Mouse (Mus musculus) heart, adult 8-10 months (tissue): ENCODE measurements around the gene Fgd1. TPM values are rescaled to one million over a fixed set of nuclear protein-coding genes. Genes with fewer than 3 reads are reported as not detected.

Source experiments
- DNase-seq: peaks from one replicate; pipeline ENCODE4 v3.0.0; 2022; ENCODE audit warnings: low spot score
- total RNA-seq, 4 experiments: library from RNA; stranded (reverse); gene quantifications; 2 replicates each; pipeline ENCODE4 v1.2.4; 2022

Gene Fgd1
- total RNA-seq, 4 experiments from 2014 or later: 6.5 to 9.4 (median 7.5) TPM

DNA sequence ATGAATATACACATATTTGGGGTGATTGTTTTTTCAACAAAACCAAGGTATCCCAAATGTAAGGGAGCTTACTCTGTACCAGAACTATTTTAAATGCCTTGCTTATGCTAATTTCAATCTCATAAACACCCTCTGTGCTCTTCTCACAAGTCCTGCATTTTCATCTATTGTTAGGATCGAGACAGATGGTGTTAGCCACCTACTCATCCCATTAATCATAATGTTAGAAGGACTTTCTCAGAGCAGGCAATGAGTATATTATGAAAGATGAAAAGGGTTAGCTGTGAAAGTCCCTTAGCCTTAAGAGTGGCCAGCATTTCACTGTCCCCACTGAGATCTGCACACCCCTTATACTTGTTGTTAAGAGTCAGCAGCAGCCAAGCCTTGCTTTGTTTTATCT is 41.5 kb downstream of the Fgd1 start:
- no peak for DNase-seq

GRCm38 (mm10) chrX:151096171-151097058 is 50.5 kb downstream of the Fgd1 start, which contains the start of gene Tsr2:
Gene Tsr2 (minus strand): TSS chrX:151096543.
- peak; percentile 66 for DNase-seq

GRCm38 (mm10) chrX:151107301-151108067 is 61.5 kb downstream of the Fgd1 start:
- DNase-seq: no peak

- DNase-seq: peak; percentile 6
Measured at GRCm38 (mm10) chrX:151116795-151117194, 70.8 kb downstream of the Fgd1 start.

- no peak for DNase-seq
Measured at GRCm38 (mm10) chrX:151117432-151117831, 71.5 kb downstream of the Fgd1 start.

GRCm38 (mm10) chrX:151123933-151124332 is 78.0 kb downstream of the Fgd1 start:
- DNase-seq: no peak

DNA sequence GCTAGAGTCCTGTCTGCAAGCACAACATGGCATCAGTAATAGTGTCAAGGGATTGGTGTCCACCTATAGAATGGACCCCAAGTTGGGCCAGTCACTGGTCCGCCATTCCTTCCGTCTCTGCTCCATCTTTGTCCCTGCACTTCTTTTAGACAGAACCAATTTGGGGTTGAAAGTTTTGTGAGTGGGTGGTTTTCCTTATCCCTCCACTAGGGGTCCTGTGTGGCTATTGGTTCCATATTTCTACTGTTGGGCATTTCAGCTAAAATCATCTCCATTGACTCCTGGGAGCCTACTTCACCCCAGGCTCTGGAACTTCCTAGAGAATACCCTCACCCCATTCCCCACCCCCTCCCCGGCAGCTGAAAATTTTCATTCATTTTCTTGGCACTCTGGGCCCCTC is 84.5 kb downstream of the Fgd1 start:
- no peak for DNase-seq

DNA sequence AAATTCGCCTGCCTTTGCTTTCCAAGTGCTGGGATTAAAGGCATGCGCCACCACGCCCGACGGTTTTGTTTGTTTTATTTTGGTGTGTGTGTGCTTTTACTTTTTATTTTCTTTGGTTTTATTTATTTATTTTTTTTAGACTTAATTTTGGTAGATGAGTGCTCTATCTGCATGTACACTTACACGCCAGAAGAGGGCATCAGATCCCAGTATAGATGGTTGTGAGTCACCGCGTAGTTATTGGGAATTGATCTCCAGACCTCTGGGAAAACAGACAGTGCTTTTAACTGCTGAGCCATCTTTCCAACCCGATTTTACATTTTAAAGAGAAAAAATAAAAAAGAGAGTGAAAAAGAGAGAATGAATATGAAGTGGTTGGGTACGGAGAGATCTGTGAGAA is 86.8 kb downstream of the Fgd1 start:
- DNase-seq: peak; percentile 1

Other genes starting within 250 kb of the Fgd1 start
- gene Maged2, start 231.8 kb upstream of the Fgd1 start, total RNA-seq: 10 to 100 TPM; 20.7 to 29.9 (median 24.2) TPM
- gene Gnl3l, start 28.8 kb upstream of the Fgd1 start, total RNA-seq: 10 to 100 TPM; 34.4 to 41.6 (median 40.6) TPM
- 10 to 100 TPM; 15.2 to 18.2 (median 16.1) TPM for gene Tsr2, start 50.4 kb downstream of the Fgd1 start, total RNA-seq
- under 1 TPM; 0.26 to 0.50 (median 0.41) TPM for gene Wnk3, start 151.9 kb downstream of the Fgd1 start, total RNA-seq